Mouse (Mus musculus) gastrocnemius, postnatal 4 days (tissue): ENCODE results near the gene Arhgef10l. TPM values are rescaled to one million over a fixed set of nuclear protein-coding genes. Genes with fewer than 3 reads are reported as not detected.
A peak's percentile ranks its signal among the peaks of the same experiment; 100 is the strongest.

Experiments
- DNase-seq, 2 experiments: peaks; one replicate each; pipeline ENCODE4 v3.0.0; 2021 to 2022; ENCODE audit warnings: low spot score in 2 of 2, mixed read lengths in 2 of 2
- total RNA-seq, 2 experiments: library from RNA; stranded (reverse); gene quantifications; 2 replicates each; pipeline ENCODE4 v1.2.3; 2021

The Arhgef10l gene
- total RNA-seq, 2 experiments from 2014 or later = 53.6 to 54.6 TPM

- DNase-seq = no peak
These were observed 3.4 kb downstream of the Arhgef10l start for GRCm38 (mm10) chr4:140662453-140662852.

- DNase-seq = no peak
These were observed 4.3 kb downstream of the Arhgef10l start for GRCm38 (mm10) chr4:140661406-140662022.

- DNase-seq = peak; percentile 50 to 78
These were observed 7.9 kb downstream of the Arhgef10l start for GRCm38 (mm10) chr4:140657681-140658575.

GRCm38 (mm10) chr4:140656529-140656928, 9.3 kb downstream of the Arhgef10l start:
- DNase-seq = no peak

GRCm38 (mm10) chr4:140654798-140655197, 11.0 kb downstream of the Arhgef10l start:
- DNase-seq = no peak

GRCm38 (mm10) chr4:140653835-140654583, 11.8 kb downstream of the Arhgef10l start:
- DNase-seq = no peak

GRCm38 (mm10) chr4:140649731-140650130, 16.1 kb downstream of the Arhgef10l start:
- DNase-seq = no peak

GRCm38 (mm10) chr4:140649207-140649591, 16.6 kb downstream of the Arhgef10l start:
- no peak for DNase-seq

- peak in 1 of 2 experiments; percentile 66 for DNase-seq
These were observed 17.2 kb downstream of the Arhgef10l start for GRCm38 (mm10) chr4:140648443-140649206.

GRCm38 (mm10) chr4:140647711-140648421, 17.9 kb downstream of the Arhgef10l start:
- DNase-seq = no peak

GRCm38 (mm10) chr4:140645638-140646037, 20.2 kb downstream of the Arhgef10l start:
- DNase-seq = no peak

- DNase-seq = no peak
These were observed 21.1 kb downstream of the Arhgef10l start for GRCm38 (mm10) chr4:140644701-140645100.

- DNase-seq = no peak
These were observed 21.5 kb downstream of the Arhgef10l start for GRCm38 (mm10) chr4:140644276-140644675.

GRCm38 (mm10) chr4:140642378-140642777, 23.4 kb downstream of the Arhgef10l start:
- DNase-seq = no peak

- no peak for DNase-seq
These were observed 24.3 kb downstream of the Arhgef10l start for GRCm38 (mm10) chr4:140641414-140641918.

- DNase-seq = no peak
These were observed 25.1 kb downstream of the Arhgef10l start for GRCm38 (mm10) chr4:140640668-140641067.

- no peak for DNase-seq
These were observed 25.6 kb downstream of the Arhgef10l start for GRCm38 (mm10) chr4:140640242-140640523.

- no peak for DNase-seq
These were observed 26.2 kb downstream of the Arhgef10l start for GRCm38 (mm10) chr4:140639431-140640241.

- DNase-seq = no peak
These were observed 27.2 kb downstream of the Arhgef10l start for GRCm38 (mm10) chr4:140638591-140638990.
